ENCODE assay signal across 15 mouse cellular contexts in genomic region chr16:28990666-28991065, GRCm38 (mm10).
DNase-seq lines count a peak whose midpoint lies in the region.
"Had no signal": no experiment of that assay in that cellular context is flagged by ENCODE, and none has a peak within 500 bp of the region (broad histone marks: within the 10 kb centered on the region; RNA-seq: fewer than 3 reads in every experiment).

No protein-coding gene starts in this region.

- intact Hi-C loops in heart, postnatal 10 days (cut with DNase I): no loop called here

- DNase-seq in heart, adult 11 months: peak; percentile 25
- DNase-seq in heart, postnatal 10 days: no peak
- DNase-seq in brain, adult 2 months (ENCODE audit: low read depth, low spot score): peak; percentile 76
- peak; percentile 62 for DNase-seq in cerebellum, adult 9-10 months
- DNase-seq in cerebellum, postnatal 36 days: peak; percentile 21 to 48
- DNase-seq in urinary bladder, adult 2 months (ENCODE audit: low spot score): no peak
- no peak for DNase-seq in thymus, postnatal 25 days
- DNase-seq: adrenal gland, postnatal 25 days; embryo, embryonic 11 days; gastrocnemius, postnatal 14 days; heart, postnatal 36 days; kidney, adult 11 months; kidney, postnatal 25 days; liver, postnatal 0 days; lung, postnatal 36 days had no signal

Comparison
In these comparisons a context has a peak if more than half of its experiments do, and no peak if none do; other contexts are left out.
1. DNase-seq: peak in heart, adult 11 months (single experiment), brain, adult 2 months (single experiment), cerebellum, adult 9-10 months (single experiment) and cerebellum, postnatal 36 days (2 of 2); none in heart, postnatal 10 days (0 of 2), urinary bladder, adult 2 months (single experiment) and thymus, postnatal 25 days (single experiment).